13 mouse cellular contexts compared by ENCODE assay signal in the genomic region with DNA sequence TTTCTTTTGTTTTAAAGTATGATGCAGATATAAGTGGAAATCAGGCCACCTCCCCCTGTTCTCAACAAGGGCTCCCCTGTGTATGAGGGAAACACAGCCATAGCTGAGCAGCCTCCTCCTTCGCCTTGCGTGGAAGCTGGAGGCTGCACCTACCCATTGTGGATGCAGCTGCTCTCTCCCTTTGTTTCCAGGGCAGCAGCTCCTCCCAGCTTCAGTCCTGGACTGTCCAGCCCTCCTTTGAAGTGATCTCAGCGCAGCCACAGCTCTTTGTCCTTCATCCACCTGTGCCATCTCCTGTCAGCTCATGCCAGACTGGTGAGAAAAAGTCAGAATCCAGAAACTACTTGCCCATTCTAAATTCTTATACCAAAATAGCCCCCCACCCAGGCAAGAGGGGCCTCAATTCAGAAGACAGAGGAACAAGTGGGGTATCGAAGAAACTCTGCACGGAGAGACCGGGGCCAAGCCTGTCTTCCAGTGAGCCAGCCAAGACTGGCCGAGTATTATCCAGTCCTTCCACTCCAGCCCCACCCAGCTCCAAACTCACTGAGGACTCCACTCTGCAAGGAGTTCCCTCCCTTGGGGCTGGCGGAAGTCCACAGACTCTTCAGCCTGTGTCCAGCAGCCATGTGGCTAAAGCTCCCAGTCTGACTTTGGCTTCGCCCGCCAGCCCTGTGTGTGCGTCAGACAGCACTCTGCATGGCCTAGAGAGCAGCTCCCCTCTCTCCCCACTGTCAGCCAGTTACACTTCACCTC. TPM values are rescaled to one million over a fixed set of nuclear protein-coding genes. Genes with fewer than 3 reads are reported as not detected.
DNase-seq lines count a peak whose midpoint lies in the region; ATAC-seq lines count a peak whose summit lies in the region.
"Had no signal": no experiment of that assay in that cellular context is flagged by ENCODE, and none has a peak within 500 bp of the region (broad histone marks: within the 10 kb centered on the region; RNA-seq: fewer than 3 reads in every experiment).

No protein-coding gene starts in this region.

- no peak for ATAC-seq in hindbrain, embryonic 12.5 days (ENCODE audit: low FRiP score)
- ATAC-seq: intestine, embryonic 16.5 days had no signal

- no peak overlapping the region for H3K4me2 ChIP-seq in hindbrain, embryonic 12.5 days (replicated peaks)
- H3K4me2 ChIP-seq: liver, embryonic 15.5 days had no signal

- H3K27ac ChIP-seq in hindbrain, embryonic 10.5 days: peak overlapping the region; percentile 71
- no peak overlapping the region for H3K27ac ChIP-seq in hindbrain, embryonic 12.5 days
- H3K27ac ChIP-seq: liver, embryonic 15.5 days had no signal

- no peak for DNase-seq in hindbrain, embryonic 10.5 days (ENCODE audit: low spot score)
- DNase-seq in cerebellum, adult 8-10 months: peak; percentile 59
- DNase-seq in gastrocnemius, postnatal 10 days: peak; percentile 32
- DNase-seq in lung, postnatal 25 days (ENCODE audit: low spot score): peak; percentile 74
- no peak for DNase-seq in embryo, embryonic 11 days
- DNase-seq in adrenal gland, postnatal 10 days: no peak
- DNase-seq in retina, postnatal 1 day: no peak
- DNase-seq: right cerebral cortex, adult 18-20 months had no signal

- H3K36me3 ChIP-seq in hindbrain, embryonic 10.5 days: peaks cover 94% of the 10 kb centered on the region
- H3K36me3 ChIP-seq in hindbrain, embryonic 12.5 days: peaks cover 76% of the 10 kb centered on the region

- H3K4me1 ChIP-seq in hindbrain, embryonic 10.5 days (replicated peaks): 0 out of 2 replicates have a peak, but pooled peaks cover 12% of the 10 kb centered on the region
- H3K4me1 ChIP-seq in hindbrain, embryonic 12.5 days: peaks cover 4% of the 10 kb centered on the region; the same call in 1 of the 2 replicates
- H3K4me1 ChIP-seq: liver, embryonic 15.5 days had no signal

- H3K4me3 ChIP-seq in hindbrain, embryonic 10.5 days: no peak overlapping the region
- H3K4me3 ChIP-seq in hindbrain, embryonic 12.5 days: no peak overlapping the region
- H3K4me3 ChIP-seq: liver, embryonic 15.5 days; myocyte had no signal

- no peaks in the 10 kb centered on the region for H3K27me3 ChIP-seq in hindbrain, embryonic 10.5 days (ENCODE audit: insufficient read depth, poor library complexity, severe bottlenecking)
- no peaks in the 10 kb centered on the region for H3K27me3 ChIP-seq in hindbrain, embryonic 12.5 days
- H3K27me3 ChIP-seq: liver, embryonic 15.5 days had no signal

- H3K9me3 ChIP-seq in hindbrain, embryonic 10.5 days: no peaks in the 10 kb centered on the region
- H3K9me3 ChIP-seq in hindbrain, embryonic 12.5 days (replicated peaks): no peaks in the 10 kb centered on the region
- H3K9me3 ChIP-seq: liver, embryonic 15.5 days had no signal

- WGBS in hindbrain, embryonic 10.5 days: 79% methylated on average over 11 of the region's 11 CpGs
- 82% methylated on average over 11 of the region's 11 CpGs for WGBS in hindbrain, embryonic 12.5 days

- H3K9ac ChIP-seq in hindbrain, embryonic 12.5 days: no peak overlapping the region
- H3K9ac ChIP-seq: liver, embryonic 15.5 days had no signal

RNA-seq across cellular contexts. Expression of a gene that starts 14.9 kb away (rescaled TPM):
- 33.9 and 35.2 TPM in 2 replicates for polyA plus RNA-seq in hindbrain, embryonic 10.5 days (2016; fragmentation: Nextera tagmentation; extraction: Ambion mirVana)
- polyA plus RNA-seq in hindbrain, embryonic 12.5 days (2016; fragmentation: Nextera tagmentation; extraction: Ambion mirVana): 41.1 and 46.9 TPM in 2 replicates
- 10 to 100 TPM; 17.5 to 22.8 TPM for total RNA-seq in gastrocnemius, postnatal 10 days (2021)
- total RNA-seq in adrenal gland, postnatal 10 days (2021): 10 to 100 TPM; 21.0 to 23.7 TPM

RNA-seq across cellular contexts. Expression of a gene that starts 28.5 kb away (rescaled TPM):
- 0.14 and 0.75 TPM in 2 replicates for polyA plus RNA-seq in hindbrain, embryonic 10.5 days (2016; fragmentation: Nextera tagmentation; extraction: Ambion mirVana)
- 2.9 and 3.7 TPM in 2 replicates for polyA plus RNA-seq in hindbrain, embryonic 12.5 days (2016; fragmentation: Nextera tagmentation; extraction: Ambion mirVana)
- total RNA-seq in gastrocnemius, postnatal 10 days (2021): not detected
- total RNA-seq in adrenal gland, postnatal 10 days (2021): under 1 TPM; 0.54 to 0.85 TPM
- total RNA-seq: gastrocnemius, postnatal 36 days had no signal

RNA-seq across cellular contexts. Expression of a gene that starts 59.4 kb away (rescaled TPM):
- 0.10 and 0.35 TPM in 2 replicates for polyA plus RNA-seq in hindbrain, embryonic 10.5 days (2016; fragmentation: Nextera tagmentation; extraction: Ambion mirVana)
- 1.8 and 2.3 TPM in 2 replicates for polyA plus RNA-seq in hindbrain, embryonic 12.5 days (2016; fragmentation: Nextera tagmentation; extraction: Ambion mirVana)
- under 1 TPM; 0.23 to 0.29 TPM for total RNA-seq in gastrocnemius, postnatal 10 days (2021)
- total RNA-seq in adrenal gland, postnatal 10 days (2021): 1 to 10 TPM in 1 of 2 experiments, under 1 TPM in 1; 0.93 to 1.2 TPM
- total RNA-seq: gastrocnemius, postnatal 36 days had no signal
- polyA plus RNA-seq: liver, embryonic 15.5 days; myocyte had no signal

Comparison
In these comparisons a context has a peak if more than half of its experiments do, and no peak if none do; other contexts are left out.
1. DNase-seq: peak in cerebellum, adult 8-10 months (single experiment), gastrocnemius, postnatal 10 days (single experiment) and lung, postnatal 25 days (single experiment); none in hindbrain, embryonic 10.5 days (single experiment), embryo, embryonic 11 days (single experiment), adrenal gland, postnatal 10 days (single experiment) and retina, postnatal 1 day (single experiment).